Mouse (Mus musculus): Measurements from ENCODE around the gene Pde4d. TPM values are rescaled to one million over a fixed set of nuclear protein-coding genes. Genes with fewer than 3 reads are reported as not detected.

The Pde4d gene
- polyA plus RNA-seq, 1 experiment from 2014 or later = 8.7 TPM

- Histone ChIP-seq H3K4me2 (no peak overlapping the region), H3K36me3 (ENCODE audit: control insufficient read depth, insufficient read depth, low read length) (no peaks in the 10 kb centered on the region), H3K4me1 (ENCODE audit: control insufficient read depth, insufficient read depth, low read length) (no peaks in the 10 kb centered on the region), H3K27me3 (ENCODE audit: control insufficient read depth, insufficient read depth, low read length) (no peaks in the 10 kb centered on the region), H3K9me3 (ENCODE audit: control insufficient read depth, low read length) (no peaks in the 10 kb centered on the region), H3K9ac (ENCODE audit: low read length) (no peak overlapping the region), H3K27ac (ENCODE audit: low read depth, low read length) (no peak overlapping the region), H3K4me3 (ENCODE audit: low read depth, low read length) (no peak overlapping the region)
- DNase-seq (ENCODE audit: low spot score, missing footprints) (no peak), ATAC-seq (ENCODE audit: low FRiP score) (no peak)
- 70% methylated on average over 6 of the region's 6 CpGs for WGBS
These were observed 149.6 kb downstream of the Pde4d start for GRCm38 (mm10) chr13:108599186-108599900.

- Histone ChIP-seq H3K27me3 (ENCODE audit: control insufficient read depth, insufficient read depth, low read length) (no peaks in the 10 kb centered on the region), H3K36me3 (ENCODE audit: control insufficient read depth, insufficient read depth, low read length) (no peaks in the 10 kb centered on the region), H3K9ac (ENCODE audit: low read length) (no peak overlapping the region), H3K9me3 (ENCODE audit: control insufficient read depth, low read length) (no peaks in the 10 kb centered on the region), H3K4me3 (ENCODE audit: low read depth, low read length) (no peak overlapping the region), H3K4me2 (no peak overlapping the region), H3K4me1 (ENCODE audit: control insufficient read depth, insufficient read depth, low read length) (no peaks in the 10 kb centered on the region), H3K27ac (ENCODE audit: low read depth, low read length) (no peak overlapping the region)
- DNase-seq (ENCODE audit: low spot score, missing footprints) (no peak), ATAC-seq (ENCODE audit: low FRiP score) (no peak)
- WGBS = 100% methylated on average over 2 of the region's 2 CpGs
These were observed 151.3 kb downstream of the Pde4d start for GRCm38 (mm10) chr13:108601021-108601420.

- H3K27me3 ChIP-seq (ENCODE audit: control insufficient read depth, insufficient read depth, low read length) = no peaks in the 10 kb centered on the region
- H3K9ac ChIP-seq (ENCODE audit: low read length) = no peak overlapping the region
- no peak overlapping the region for H3K27ac ChIP-seq (ENCODE audit: low read depth, low read length)
- DNase-seq (ENCODE audit: low spot score, missing footprints) (no peak), ATAC-seq (ENCODE audit: low FRiP score) (no peak)
- H3K9me3 ChIP-seq (ENCODE audit: control insufficient read depth, low read length) = no peaks in the 10 kb centered on the region
- H3K4me1 ChIP-seq (ENCODE audit: control insufficient read depth, insufficient read depth, low read length) = no peaks in the 10 kb centered on the region
- H3K4me3 ChIP-seq (ENCODE audit: low read depth, low read length) = no peak overlapping the region
- 12% methylated on average over 1 of the region's 1 CpGs for WGBS
- no peaks in the 10 kb centered on the region for H3K36me3 ChIP-seq (ENCODE audit: control insufficient read depth, insufficient read depth, low read length)
- H3K4me2 ChIP-seq = no peak overlapping the region
These were observed 153.8 kb downstream of the Pde4d start for GRCm38 (mm10) chr13:108603502-108603901.

- H3K27me3 ChIP-seq (ENCODE audit: control insufficient read depth, insufficient read depth, low read length) = no peaks in the 10 kb centered on the region
- H3K27ac ChIP-seq (ENCODE audit: low read depth, low read length) = no peak overlapping the region
- no peak overlapping the region for H3K4me3 ChIP-seq (ENCODE audit: low read depth, low read length)
- no peak for ATAC-seq (ENCODE audit: low FRiP score)
- no peak overlapping the region for H3K4me2 ChIP-seq
- H3K36me3 ChIP-seq (ENCODE audit: control insufficient read depth, insufficient read depth, low read length) = no peaks in the 10 kb centered on the region
- H3K4me1 ChIP-seq (ENCODE audit: control insufficient read depth, insufficient read depth, low read length) = no peaks in the 10 kb centered on the region
- no peak overlapping the region for H3K9ac ChIP-seq (ENCODE audit: low read length)
- no peaks in the 10 kb centered on the region for H3K9me3 ChIP-seq (ENCODE audit: control insufficient read depth, low read length)
- no peak for DNase-seq (ENCODE audit: low spot score, missing footprints)
These were observed 154.5 kb downstream of the Pde4d start for GRCm38 (mm10) chr13:108604213-108604612.

- H3K9ac ChIP-seq (ENCODE audit: low read length) = no peak overlapping the region
- H3K4me1 ChIP-seq (ENCODE audit: control insufficient read depth, insufficient read depth, low read length) = no peaks in the 10 kb centered on the region
- no peak for DNase-seq (ENCODE audit: low spot score, missing footprints)
- ATAC-seq (ENCODE audit: low FRiP score) = no peak
- no peak overlapping the region for H3K4me3 ChIP-seq (ENCODE audit: low read depth, low read length)
- no peaks in the 10 kb centered on the region for H3K27me3 ChIP-seq (ENCODE audit: control insufficient read depth, insufficient read depth, low read length)
- no peaks in the 10 kb centered on the region for H3K36me3 ChIP-seq (ENCODE audit: control insufficient read depth, insufficient read depth, low read length)
- H3K4me2 ChIP-seq = no peak overlapping the region
- H3K27ac ChIP-seq (ENCODE audit: low read depth, low read length) = no peak overlapping the region
- WGBS = 84% methylated on average over 1 of the region's 1 CpGs
- no peaks in the 10 kb centered on the region for H3K9me3 ChIP-seq (ENCODE audit: control insufficient read depth, low read length)
These were observed 168.5 kb downstream of the Pde4d start for GRCm38 (mm10) chr13:108618207-108618606.

GRCm38 (mm10) chr13:108622681-108623080 is 172.9 kb downstream of the Pde4d start:
- H3K36me3 ChIP-seq (ENCODE audit: control insufficient read depth, insufficient read depth, low read length) = no peaks in the 10 kb centered on the region
- ATAC-seq (ENCODE audit: low FRiP score) (no peak), DNase-seq (ENCODE audit: low spot score, missing footprints) (no peak)
- no peaks in the 10 kb centered on the region for H3K4me1 ChIP-seq (ENCODE audit: control insufficient read depth, insufficient read depth, low read length)
- no peaks in the 10 kb centered on the region for H3K9me3 ChIP-seq (ENCODE audit: control insufficient read depth, low read length)
- no peak overlapping the region for H3K4me2 ChIP-seq
- no peak overlapping the region for H3K9ac ChIP-seq (ENCODE audit: low read length)
- no peak overlapping the region for H3K27ac ChIP-seq (ENCODE audit: low read depth, low read length)
- H3K27me3 ChIP-seq (ENCODE audit: control insufficient read depth, insufficient read depth, low read length) = no peaks in the 10 kb centered on the region
- WGBS = 69% methylated on average over 4 of the region's 4 CpGs
- H3K4me3 ChIP-seq (ENCODE audit: low read depth, low read length) = no peak overlapping the region

- no peak overlapping the region for H3K4me2 ChIP-seq
- 79% methylated on average over 3 of the region's 3 CpGs for WGBS
- no peaks in the 10 kb centered on the region for H3K4me1 ChIP-seq (ENCODE audit: control insufficient read depth, insufficient read depth, low read length)
- no peak for ATAC-seq (ENCODE audit: low FRiP score)
- H3K27me3 ChIP-seq (ENCODE audit: control insufficient read depth, insufficient read depth, low read length) = no peaks in the 10 kb centered on the region
- no peaks in the 10 kb centered on the region for H3K9me3 ChIP-seq (ENCODE audit: control insufficient read depth, low read length)
- DNase-seq (ENCODE audit: low spot score, missing footprints) = no peak
- no peaks in the 10 kb centered on the region for H3K36me3 ChIP-seq (ENCODE audit: control insufficient read depth, insufficient read depth, low read length)
- H3K9ac ChIP-seq (ENCODE audit: low read length) = no peak overlapping the region
- no peak overlapping the region for H3K27ac ChIP-seq (ENCODE audit: low read depth, low read length)
- no peak overlapping the region for H3K4me3 ChIP-seq (ENCODE audit: low read depth, low read length)
These were observed 174.2 kb downstream of the Pde4d start for GRCm38 (mm10) chr13:108623929-108624328.

GRCm38 (mm10) chr13:108626166-108626565 is 176.4 kb downstream of the Pde4d start:
- 77% methylated on average over 3 of the region's 3 CpGs for WGBS

GRCm38 (mm10) chr13:108628501-108628900 is 178.8 kb downstream of the Pde4d start:
- WGBS = 98% methylated on average over 2 of the region's 2 CpGs
- ATAC-seq (ENCODE audit: low FRiP score) (no peak), DNase-seq (ENCODE audit: low spot score, missing footprints) (no peak)
- Histone ChIP-seq H3K4me1 (ENCODE audit: control insufficient read depth, insufficient read depth, low read length) (no peaks in the 10 kb centered on the region), H3K27me3 (ENCODE audit: control insufficient read depth, insufficient read depth, low read length) (no peaks in the 10 kb centered on the region), H3K4me3 (ENCODE audit: low read depth, low read length) (no peak overlapping the region), H3K36me3 (ENCODE audit: control insufficient read depth, insufficient read depth, low read length) (no peaks in the 10 kb centered on the region), H3K27ac (ENCODE audit: low read depth, low read length) (no peak overlapping the region), H3K9me3 (ENCODE audit: control insufficient read depth, low read length) (no peaks in the 10 kb centered on the region), H3K9ac (ENCODE audit: low read length) (no peak overlapping the region), H3K4me2 (no peak overlapping the region)

More at GRCm38 (mm10) chr13:108626166-108626565, 176.4 kb downstream of the Pde4d start:
- Histone ChIP-seq H3K27ac (ENCODE audit: low read depth, low read length) (no peak overlapping the region), H3K9ac (ENCODE audit: low read length) (no peak overlapping the region), H3K4me1 (ENCODE audit: control insufficient read depth, insufficient read depth, low read length) (no peaks in the 10 kb centered on the region), H3K9me3 (ENCODE audit: control insufficient read depth, low read length) (no peaks in the 10 kb centered on the region), H3K27me3 (ENCODE audit: control insufficient read depth, insufficient read depth, low read length) (no peaks in the 10 kb centered on the region), H3K36me3 (ENCODE audit: control insufficient read depth, insufficient read depth, low read length) (no peaks in the 10 kb centered on the region), H3K4me3 (ENCODE audit: low read depth, low read length) (no peak overlapping the region), H3K4me2 (no peak overlapping the region)
- no peak for DNase-seq (ENCODE audit: low spot score, missing footprints)
- ATAC-seq (ENCODE audit: low FRiP score) = no peak

Measured in midbrain, embryonic 11.5 days (tissue).